In genomic region chr14:51985301-51986152, GRCm38 (mm10) we compare ENCODE assay signal across 8 mouse cellular contexts. TPM values are rescaled to one million over a fixed set of nuclear protein-coding genes. Genes with fewer than 3 reads are reported as not detected.
DNase-seq lines count a peak whose midpoint lies in the region; ATAC-seq lines count a peak whose summit lies in the region.

No protein-coding gene starts in this region.

- peak overlapping the region; percentile 70 for H3K4me3 ChIP-seq in intestine, embryonic 14.5 days (ENCODE audit: low read depth, low read length)
- H3K4me3 ChIP-seq in liver, embryonic 11.5 days (ENCODE audit: low read depth, low read length) = peak overlapping the region; percentile 71

- ATAC-seq in intestine, embryonic 14.5 days (replicated peaks; ENCODE audit: low FRiP score, low TSS enrichment, low read depth) = peak; percentile 79
- ATAC-seq in liver, embryonic 11.5 days (replicated peaks; ENCODE audit: low FRiP score) = peak; percentile 55
- peak; percentile 25; the same call in 1 of the 2 replicates for ATAC-seq in monocyte, adult 5-6 weeks (replicated peaks; ENCODE audit: insufficient number of reproducible peaks, low FRiP score, low TSS enrichment, poor library complexity, severe bottlenecking)

- H3K27ac ChIP-seq in intestine, embryonic 14.5 days (ENCODE audit: low read depth) = peak overlapping the region; percentile 97
- H3K27ac ChIP-seq in liver, embryonic 11.5 days (ENCODE audit: low read depth, low read length) = peak overlapping the region; percentile 96

- WGBS in intestine, embryonic 14.5 days = under 1% methylated on average over 27 of the region's 27 CpGs
- WGBS in liver, embryonic 11.5 days = 1% methylated on average over 27 of the region's 27 CpGs

- peak; percentile 42 for DNase-seq in thymus, adult 18-20 months
- no peak for DNase-seq in thymus, postnatal 0 days (ENCODE audit: low spot score)
- DNase-seq in embryo, embryonic 10.5 days (ENCODE audit: low spot score) = peak; percentile 87
- peak; percentile 92 for DNase-seq in gastrocnemius, postnatal 25 days
- DNase-seq in intestine, embryonic 14.5 days (ENCODE audit: low spot score) = peak; percentile 84
- DNase-seq in liver, embryonic 11.5 days (ENCODE audit: low spot score) = peak; percentile 71
- DNase-seq in thymus, postnatal 25 days = peak; percentile 44

- H3K9me3 ChIP-seq in intestine, embryonic 14.5 days (ENCODE audit: control insufficient read depth, low read length) = no peaks in the 10 kb centered on the region
- H3K9me3 ChIP-seq in liver, embryonic 11.5 days (ENCODE audit: control insufficient read depth, low read length) = no peaks in the 10 kb centered on the region

- peak overlapping the region; percentile 80 for H3K4me2 ChIP-seq in intestine, embryonic 14.5 days (ENCODE audit: low read length)
- peak overlapping the region; percentile 87 for H3K4me2 ChIP-seq in liver, embryonic 11.5 days

- no peaks in the 10 kb centered on the region for H3K27me3 ChIP-seq in intestine, embryonic 14.5 days (replicated peaks; ENCODE audit: control insufficient read depth, insufficient read depth, low read length)
- 0 out of 2 replicates have a peak, but pooled peaks cover 4% of the 10 kb centered on the region for H3K27me3 ChIP-seq in liver, embryonic 11.5 days (replicated peaks; ENCODE audit: control insufficient read depth, insufficient read depth, low read length)

- H3K4me1 ChIP-seq in intestine, embryonic 14.5 days (replicated peaks; ENCODE audit: control insufficient read depth, insufficient read depth, low read length) = peaks cover 15% of the 10 kb centered on the region; the same call in 1 of the 2 replicates
- peaks cover 32% of the 10 kb centered on the region for H3K4me1 ChIP-seq in liver, embryonic 11.5 days (replicated peaks; ENCODE audit: control insufficient read depth, insufficient read depth, low read length)

- peaks cover 34% of the 10 kb centered on the region for H3K36me3 ChIP-seq in intestine, embryonic 14.5 days (ENCODE audit: control insufficient read depth, insufficient read depth, low read length)
- H3K36me3 ChIP-seq in liver, embryonic 11.5 days (ENCODE audit: control insufficient read depth, insufficient read depth, low read length) = peaks cover 11% of the 10 kb centered on the region; the same call in 1 of the 2 replicates

- peak overlapping the region; percentile 85 for H3K9ac ChIP-seq in intestine, embryonic 14.5 days (ENCODE audit: low read length)
- H3K9ac ChIP-seq in liver, embryonic 11.5 days (ENCODE audit: low read depth, low read length) = peak overlapping the region; percentile 79

RNA-seq across cellular contexts. Expression of gene Arhgef40, which starts 1.0 kb away (rescaled TPM):
- polyA plus RNA-seq in thymus, postnatal 0 days (2015; fragmentation: Nextera tagmentation; extraction: Ambion mirVana) = 26.9 and 27.0 TPM in 2 replicates
- total RNA-seq in gastrocnemius, postnatal 25 days (2021) = 10 to 100 TPM; 17.2 to 17.6 TPM
- 80.8 and 86.3 TPM in 2 replicates for polyA plus RNA-seq in intestine, embryonic 14.5 days (2014; fragmentation: Nextera tagmentation; extraction: Ambion mirVana)
- polyA plus RNA-seq in liver, embryonic 11.5 days (2014; fragmentation: Nextera tagmentation; extraction: Ambion mirVana) = 50.7 and 61.8 TPM in 2 replicates
- total RNA-seq in monocyte, adult 5-6 weeks (2017) = 2.5 to 9.0 TPM (median 3.2 TPM) in 3 replicates

RNA-seq across cellular contexts. Expression of gene Tmem253, which starts 29.9 kb away (rescaled TPM):
- 0.90 and 1.5 TPM in 2 replicates for polyA plus RNA-seq in thymus, postnatal 0 days (2015; fragmentation: Nextera tagmentation; extraction: Ambion mirVana)
- total RNA-seq in gastrocnemius, postnatal 25 days (2021) = 1 to 10 TPM; 1.5 to 2.1 TPM
- polyA plus RNA-seq in intestine, embryonic 14.5 days (2014; fragmentation: Nextera tagmentation; extraction: Ambion mirVana) = 6.8 and 8.5 TPM in 2 replicates
- 0.85 TPM in 1 of 2 replicates, not detected in the other for polyA plus RNA-seq in liver, embryonic 11.5 days (2014; fragmentation: Nextera tagmentation; extraction: Ambion mirVana)
- 0.97 TPM in 1 of 3 replicates, not detected in the others for total RNA-seq in monocyte, adult 5-6 weeks (2017)

RNA-seq across cellular contexts. Expression of gene Zfp219, which starts 35.0 kb away (rescaled TPM):
- polyA plus RNA-seq in thymus, postnatal 0 days (2015; fragmentation: Nextera tagmentation; extraction: Ambion mirVana) = 40.7 and 44.5 TPM in 2 replicates
- total RNA-seq in gastrocnemius, postnatal 25 days (2021) = 10 to 100 TPM; 10.8 to 11.7 TPM
- 31.9 and 34.0 TPM in 2 replicates for polyA plus RNA-seq in intestine, embryonic 14.5 days (2014; fragmentation: Nextera tagmentation; extraction: Ambion mirVana)
- 19.8 and 21.9 TPM in 2 replicates for polyA plus RNA-seq in liver, embryonic 11.5 days (2014; fragmentation: Nextera tagmentation; extraction: Ambion mirVana)
- 7.1 to 11.0 TPM (median 8.5 TPM) in 3 replicates for total RNA-seq in monocyte, adult 5-6 weeks (2017)

RNA-seq across cellular contexts. Expression of gene Olfr221, which starts 56.7 kb away (rescaled TPM):
- polyA plus RNA-seq in thymus, postnatal 0 days (2015; fragmentation: Nextera tagmentation; extraction: Ambion mirVana) = not detected in 2 replicates
- not detected for total RNA-seq in gastrocnemius, postnatal 25 days (2021)
- polyA plus RNA-seq in intestine, embryonic 14.5 days (2014; fragmentation: Nextera tagmentation; extraction: Ambion mirVana) = not detected in 2 replicates
- polyA plus RNA-seq in liver, embryonic 11.5 days (2014; fragmentation: Nextera tagmentation; extraction: Ambion mirVana) = not detected in 2 replicates
- total RNA-seq in monocyte, adult 5-6 weeks (2017) = not detected in 3 replicates

Comparison
In these comparisons a context has a peak if more than half of its experiments do, and no peak if none do; other contexts are left out.
1. ATAC-seq: peak in every context shown above with its lines; median percentile 79 in intestine, embryonic 14.5 days; 55 in liver, embryonic 11.5 days; 25 in monocyte, adult 5-6 weeks.